Mouse (Mus musculus) left cerebral cortex, adult 2 months (tissue): Measurements from ENCODE around the gene Tubg2. TPM values are rescaled to one million over a fixed set of nuclear protein-coding genes. Genes with fewer than 3 reads are reported as not detected.
"Not testable (repeated sequence)": the region's sequence is repeated elsewhere in the genome, so short reads cannot be mapped to it uniquely, and the experiment has no call there.

Experiments used
- DNase-seq, 2 experiments: peaks; one replicate each; pipeline ENCODE4 v3.0.0; 2021 to 2022; ENCODE audit warnings: low spot score in 2 of 2, mixed read lengths in 1 of 2; ENCODE audit errors: extremely low spot score in 1 of 2
- H3K27ac ChIP-seq: fragments of 200-600 bp; 2 replicates; pipeline ENCODE4 v1.8.1; 2022
- H3K4me3 ChIP-seq: fragments of 200-600 bp; 2 replicates; pipeline ENCODE4 v1.8.1; 2022
- CTCF ChIP-seq: fragments of 200-600 bp; IDR thresholded peaks from 2 replicates; pipeline ENCODE4 v1.8.1; 2022; ENCODE audit warnings: antibody characterized with exemption, mild to moderate bottlenecking, moderate library complexity
- intact Hi-C: fragments of 180-260 bp; cut with DNase I; formaldehyde crosslinking; loops from one replicate; pipeline ENCODE4 v1.15.1; 2025
- total RNA-seq, 2 experiments: library from RNA; stranded (reverse); gene quantifications; 2 replicates each; pipeline ENCODE4 v1.2.3; 2021

The Tubg2 gene
- total RNA-seq, 2 experiments from 2014 or later = 51.4 to 52.9 TPM

DNA sequence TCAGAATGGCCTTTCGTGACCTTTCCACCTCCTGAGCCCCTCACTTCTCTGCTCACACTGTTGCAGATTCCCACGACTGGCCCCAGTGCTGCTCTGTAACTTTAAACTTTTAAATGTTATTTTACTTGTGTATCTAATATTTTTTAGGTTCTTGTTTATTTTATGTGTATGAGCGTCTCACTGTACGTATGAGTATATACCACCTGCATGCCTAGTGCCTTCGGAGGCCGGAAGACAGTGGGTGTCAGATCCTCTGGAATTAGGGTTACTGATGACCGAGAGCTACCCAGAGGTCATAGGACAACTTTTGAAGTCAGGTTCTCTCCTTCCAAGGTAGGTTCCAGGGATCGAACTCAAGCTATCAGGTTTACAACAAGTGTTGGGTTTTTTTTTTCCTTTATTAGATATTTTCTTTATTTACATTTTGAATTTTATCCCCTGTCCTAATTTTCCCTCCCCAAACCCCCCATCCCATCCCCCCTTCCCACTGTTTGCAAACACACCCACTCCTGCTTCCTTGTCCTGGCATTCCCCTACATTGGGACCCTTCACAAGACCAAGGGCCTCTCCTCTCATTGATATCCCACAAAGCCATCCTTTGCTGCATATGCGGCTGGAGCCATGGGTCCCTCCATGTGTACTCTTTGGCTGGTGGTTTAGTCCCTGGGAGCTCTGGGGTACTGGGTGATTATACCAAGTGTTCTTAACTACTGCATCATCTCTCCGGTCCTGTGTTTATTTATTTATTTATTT, 13.3 kb upstream of the Tubg2 start:
- no peak overlapping the region for H3K27ac ChIP-seq
- no peak for DNase-seq
- no peak for TF ChIP-seq CTCF
- intact Hi-C loops = no loop called here
- no peak overlapping the region for H3K4me3 ChIP-seq

DNA sequence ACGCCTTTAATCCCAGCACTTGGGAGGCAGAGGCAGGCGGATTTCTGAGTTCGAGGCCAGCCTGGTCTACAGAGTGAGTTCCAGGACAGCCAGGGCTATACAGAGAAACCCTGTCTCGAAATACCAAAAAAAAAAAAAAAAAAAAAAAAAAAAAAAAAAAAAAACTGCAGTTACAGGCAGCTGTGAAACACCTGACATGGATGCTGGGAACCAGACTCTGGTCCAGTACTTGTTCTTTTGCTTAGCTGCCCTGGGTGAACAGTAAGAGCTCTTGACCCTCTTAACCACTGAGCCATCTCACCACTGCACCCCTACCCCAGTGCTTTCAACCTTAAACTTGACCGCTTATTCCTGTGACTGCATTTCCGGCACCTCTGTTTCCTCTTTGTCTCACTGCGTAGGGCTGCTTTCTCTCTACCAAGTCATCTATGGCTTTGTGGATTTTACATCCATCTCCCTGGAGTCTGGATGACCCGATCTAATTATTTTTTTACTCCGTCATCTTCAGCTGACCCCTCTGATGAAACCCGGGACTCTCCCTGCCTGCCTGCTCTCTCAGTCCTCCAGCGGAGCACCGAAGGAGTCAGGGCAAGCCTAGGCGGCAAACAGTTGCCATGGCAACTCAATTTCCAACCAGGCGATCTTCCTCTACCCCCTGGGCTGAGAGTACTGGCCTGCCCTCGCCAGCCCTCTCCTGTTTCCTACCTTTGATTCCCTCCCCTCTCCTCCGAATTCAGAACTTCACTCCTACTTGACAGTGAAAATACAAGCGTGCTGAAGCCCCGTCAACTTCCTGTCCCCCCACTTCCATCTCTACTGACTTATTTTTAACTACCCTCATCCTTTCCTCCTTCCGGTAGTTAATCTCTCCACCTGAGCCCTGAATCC, 12.1 kb upstream of the Tubg2 start:
- intact Hi-C loops = no loop called here
- TF ChIP-seq CTCF = no peak
- peak overlapping the region; percentile 39 for H3K4me3 ChIP-seq
- peak overlapping the region; percentile 40 for H3K27ac ChIP-seq
- peak in 1 of 2 experiments; percentile 40 for DNase-seq

DNA sequence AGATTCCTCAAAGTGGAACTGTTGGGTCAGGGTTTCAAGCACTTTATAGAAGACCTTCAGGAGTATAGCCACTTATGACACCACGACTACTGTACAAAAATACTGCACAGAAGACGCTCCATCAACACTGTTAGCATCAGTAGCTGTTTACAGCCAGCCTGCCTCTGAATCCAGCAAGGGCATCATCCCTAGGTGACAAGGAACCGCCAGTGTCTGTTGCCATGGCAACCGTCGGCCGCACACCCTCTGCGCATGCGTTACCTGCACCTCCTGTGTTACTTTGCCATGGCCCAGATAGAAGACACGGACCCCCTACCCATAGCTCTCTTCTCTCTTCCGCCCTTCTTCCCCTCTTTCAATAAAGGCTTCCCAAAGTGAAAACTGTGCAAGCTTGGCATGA, 9.3 kb upstream of the Tubg2 start:
- TF ChIP-seq CTCF = no peak
- Histone ChIP-seq H3K4me3 (no peak overlapping the region), H3K27ac (no peak overlapping the region)
- peak in 1 of 2 experiments; percentile 57 for DNase-seq
- intact Hi-C loops = no loop called here

DNA sequence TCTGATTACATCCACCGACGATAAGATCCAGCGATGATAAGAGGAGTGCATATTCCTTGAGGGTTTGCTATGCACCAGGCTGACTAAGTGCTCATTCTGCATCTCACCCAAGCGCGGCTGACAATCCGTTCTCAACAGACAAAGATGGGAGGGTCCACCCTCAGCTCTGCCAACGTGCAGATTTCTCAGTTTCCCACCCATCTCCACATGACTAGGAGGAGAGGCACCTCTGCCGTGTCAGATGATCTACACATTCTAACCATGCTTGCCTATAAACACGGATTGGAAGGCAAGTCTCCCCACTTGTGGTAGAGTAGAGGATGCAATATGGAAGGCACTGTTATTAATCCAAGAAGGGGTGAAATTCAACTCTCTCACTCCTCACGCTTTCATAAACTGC, 7.0 kb upstream of the Tubg2 start:
- Histone ChIP-seq H3K27ac (no peak overlapping the region; the same call in 1 of the 2 replicates), H3K4me3 (no peak overlapping the region)
- no peak for DNase-seq
- intact Hi-C loops = no loop called here
- no peak for TF ChIP-seq CTCF

DNA sequence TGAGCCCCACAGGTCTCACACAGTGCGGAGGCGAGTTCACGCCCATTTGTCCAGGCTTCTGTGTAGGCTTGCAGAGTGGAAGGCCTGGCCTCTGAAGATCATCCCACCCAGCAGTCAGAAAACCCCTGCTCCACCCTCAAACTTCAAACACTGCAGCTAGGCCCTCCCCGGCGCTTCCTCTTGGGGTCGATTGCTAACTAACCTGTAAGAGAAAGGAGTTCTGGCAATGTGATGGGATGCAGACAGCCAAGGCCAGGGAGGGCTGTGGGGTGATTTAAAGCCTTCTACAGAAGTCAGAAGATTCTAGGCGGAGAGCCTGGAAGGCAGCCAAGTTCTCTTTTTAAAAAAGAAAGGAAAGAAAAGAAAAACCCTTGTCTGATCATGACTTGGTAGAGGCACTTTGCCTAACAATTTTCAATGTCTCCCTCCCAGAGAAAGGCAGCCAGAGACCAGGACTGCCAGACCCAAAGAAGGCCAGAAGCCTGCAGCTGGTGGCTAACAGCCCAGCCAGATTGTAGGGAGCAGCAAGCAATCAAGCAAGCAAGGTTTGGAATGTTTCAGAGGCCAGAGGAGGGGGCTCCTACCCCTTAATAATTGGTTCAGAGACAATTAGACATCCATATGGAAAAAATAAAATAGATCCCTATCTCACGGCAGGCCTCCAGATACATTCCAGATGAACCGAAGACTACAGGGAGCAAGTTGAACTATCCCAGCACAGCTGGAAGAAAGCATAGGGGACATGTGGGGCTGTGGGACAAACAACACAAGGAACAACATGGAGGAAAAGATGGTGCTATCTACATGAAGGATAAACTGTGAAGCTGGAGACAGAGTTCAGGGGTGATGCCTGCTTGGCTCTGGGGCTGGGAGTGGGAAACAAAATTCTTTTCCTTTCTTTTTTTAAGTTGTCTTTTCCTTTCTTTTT, 6.3 kb upstream of the Tubg2 start:
- Histone ChIP-seq H3K27ac (peak overlapping the region; percentile 28; the same call in 1 of the 2 replicates), H3K4me3 (no peak overlapping the region)
- DNase-seq = no peak
- TF ChIP-seq CTCF = no peak
- intact Hi-C loops = no loop called here

DNA sequence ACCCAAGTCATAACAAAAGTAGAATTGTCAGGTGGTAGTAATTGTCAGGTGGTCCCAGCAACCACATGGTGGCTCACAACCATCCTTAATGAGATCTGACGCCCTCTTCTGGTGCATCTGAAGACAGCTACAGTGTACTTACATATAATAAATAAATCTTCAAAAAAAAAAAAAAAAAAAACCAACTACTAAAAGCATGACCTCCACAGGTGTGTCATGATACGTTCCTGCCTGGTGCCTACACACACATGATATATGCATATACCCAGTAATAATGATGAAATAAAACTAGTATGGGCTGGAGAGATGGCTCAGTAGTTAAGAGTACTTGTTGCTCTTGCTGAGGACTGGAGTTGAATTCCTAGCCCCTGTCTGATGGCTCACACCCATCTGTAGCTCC, 4.6 kb upstream of the Tubg2 start:
- intact Hi-C loops = no loop called here
- Histone ChIP-seq H3K27ac (no peak overlapping the region), H3K4me3 (no peak overlapping the region)
- no peak; the same call in 1 of the 2 replicates for TF ChIP-seq CTCF
- no peak for DNase-seq

DNA sequence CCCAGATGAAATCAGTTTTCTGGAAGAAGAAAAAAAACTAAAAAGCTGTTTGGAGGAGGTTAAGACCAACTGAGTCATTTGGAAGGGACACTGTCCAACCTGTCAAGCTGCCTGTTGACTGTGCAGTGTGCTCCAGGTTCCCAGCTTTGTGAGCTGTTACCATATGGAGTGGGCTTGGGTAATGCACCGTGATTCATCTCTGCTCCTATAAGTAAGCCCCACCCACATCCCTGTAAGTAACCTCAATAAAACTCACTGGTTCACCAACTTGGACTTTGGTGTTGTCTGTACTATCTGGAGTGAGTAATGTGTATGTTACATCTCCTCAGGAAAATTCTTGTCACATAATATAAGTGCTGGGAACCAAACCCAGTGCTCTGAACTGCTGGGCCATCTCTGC, 2.9 kb upstream of the Tubg2 start:
- TF ChIP-seq CTCF = no peak
- intact Hi-C loops = no loop called here
- Histone ChIP-seq H3K4me3 (no peak overlapping the region), H3K27ac (no peak overlapping the region)
- DNase-seq = no peak

DNA sequence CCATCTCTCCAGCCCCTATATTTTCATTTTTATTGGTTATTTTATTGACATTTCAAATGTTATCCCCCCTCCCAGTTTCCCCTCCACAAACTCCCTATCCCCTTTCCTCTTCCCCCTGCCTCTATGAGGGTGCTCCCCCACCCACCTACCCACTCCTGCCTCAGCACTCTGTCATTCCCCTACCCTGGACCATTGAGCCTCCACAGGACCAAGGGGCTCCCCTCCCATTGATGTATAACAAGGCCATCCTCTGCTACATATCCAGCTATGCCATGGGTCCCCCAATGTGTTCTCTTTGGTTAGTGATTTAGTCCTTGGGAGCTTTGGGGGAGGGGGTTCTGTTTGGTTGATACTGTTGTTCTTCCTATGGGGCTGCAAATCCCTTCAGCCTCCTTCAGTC, 1.1 kb upstream of the Tubg2 start:
- DNase-seq = no peak
- intact Hi-C loops = no loop called here
- Histone ChIP-seq H3K27ac (no peak overlapping the region), H3K4me3 (no peak overlapping the region)
- TF ChIP-seq CTCF = no peak

DNA sequence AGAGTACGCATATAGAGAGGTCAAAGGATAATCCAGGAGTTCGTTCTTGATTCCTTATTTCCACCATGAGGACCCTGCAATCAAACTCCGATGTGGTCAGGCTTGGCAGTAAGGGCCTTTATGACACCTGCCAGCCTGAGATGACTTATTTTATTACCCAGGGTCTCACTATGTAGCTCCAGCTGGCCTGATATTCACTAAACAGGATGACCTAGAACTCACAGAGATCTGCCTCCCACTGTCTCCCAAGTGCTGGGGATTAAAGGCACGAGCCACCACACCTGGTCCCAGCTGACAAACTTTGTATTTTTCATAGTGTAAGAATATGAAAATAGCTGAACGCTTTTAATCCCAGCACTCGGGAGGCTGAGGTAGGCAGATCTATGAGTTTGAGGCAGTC, 556 bp upstream of the Tubg2 start:
- no peak for TF ChIP-seq CTCF
- intact Hi-C loops = no loop called here
- no peak for DNase-seq
- no peak overlapping the region; the same call in 1 of the 2 replicates for H3K4me3 ChIP-seq
- peak overlapping the region; percentile 90; the same call in 1 of the 2 replicates for H3K27ac ChIP-seq

DNA sequence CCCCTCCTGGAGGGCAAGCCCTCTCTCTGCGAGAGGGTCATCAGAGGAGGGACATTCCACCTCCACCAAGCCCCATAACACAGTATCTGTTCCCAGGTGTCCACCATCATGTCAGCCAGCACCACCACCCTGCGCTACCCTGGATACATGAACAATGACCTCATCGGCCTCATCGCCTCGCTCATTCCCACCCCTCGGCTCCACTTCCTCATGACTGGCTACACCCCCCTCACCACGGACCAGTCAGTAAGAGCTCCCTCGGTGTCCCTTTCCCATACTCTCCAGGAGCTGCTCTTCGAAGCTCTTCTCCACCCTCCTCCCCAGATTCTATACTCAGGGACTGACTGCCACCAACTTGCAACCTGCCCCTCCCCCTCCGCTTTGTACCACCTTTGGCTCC, 4.4 kb downstream of the Tubg2 start:
- DNase-seq, intact Hi-C loops, H3K27ac ChIP-seq, H3K4me3 ChIP-seq: not testable (repeated sequence)

DNA sequence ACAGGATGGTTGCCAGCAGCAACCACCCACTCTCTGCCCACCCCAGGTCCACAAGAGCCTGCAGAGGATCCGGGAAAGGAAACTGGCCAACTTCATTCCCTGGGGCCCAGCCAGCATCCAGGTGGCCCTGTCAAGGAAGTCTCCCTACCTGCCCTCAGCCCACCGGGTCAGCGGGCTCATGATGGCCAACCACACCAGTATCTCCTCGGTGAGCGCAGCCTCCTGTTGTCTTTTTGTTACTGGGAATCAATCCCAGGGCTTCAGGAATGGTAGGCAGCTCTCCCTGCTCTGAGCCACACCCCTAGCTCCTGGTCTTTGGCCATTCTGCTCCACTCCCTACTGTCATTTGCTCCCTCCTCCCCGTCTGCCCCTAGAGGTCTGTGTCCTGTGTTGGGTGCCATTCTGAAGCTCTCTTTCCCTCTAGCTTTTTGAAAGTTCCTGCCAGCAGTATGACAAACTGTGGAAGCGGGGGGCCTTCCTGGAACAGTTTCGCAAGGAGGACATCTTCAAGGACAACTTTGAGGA, 5.3 kb downstream of the Tubg2 start:
- DNase-seq, H3K4me3 ChIP-seq, H3K27ac ChIP-seq, intact Hi-C loops: not testable (repeated sequence)
